Mouse (Mus musculus) CD4-positive naive resting alpha-beta T cell, adult 76 days (primary cell): ENCODE results near the gene Lct. TPM values are rescaled to one million over a fixed set of nuclear protein-coding genes. Genes with fewer than 3 reads are reported as not detected.

Experiments
- total RNA-seq: library from RNA; stranded (reverse); gene quantifications from one replicate; pipeline ENCODE4 v1.2.4, GENCODE M21; 2023

Lct gene
- total RNA-seq, result 0.26 TPM

DNA sequence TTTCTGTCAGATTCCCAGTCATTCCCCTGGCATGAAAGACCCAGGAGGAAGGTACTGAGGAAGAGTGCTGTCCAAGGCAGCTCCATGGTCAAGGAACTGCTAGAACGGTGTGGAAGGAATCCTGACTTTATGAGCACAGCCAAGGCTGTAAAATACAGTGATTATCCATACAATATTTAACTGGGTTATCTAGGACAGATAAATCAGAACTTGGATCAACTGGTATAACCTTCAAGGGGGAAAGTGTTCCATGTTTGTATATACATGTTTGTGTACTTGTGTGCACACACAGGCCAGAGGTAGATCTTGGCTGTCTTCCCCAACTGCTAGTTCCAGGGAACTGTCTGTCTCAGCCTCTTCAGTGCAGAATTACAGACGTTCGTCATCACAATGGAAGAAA lies at the start of gene Lct:
Lct (minus strand) TSS at position 101 of the 400 bp plus-strand sequence.

DNA sequence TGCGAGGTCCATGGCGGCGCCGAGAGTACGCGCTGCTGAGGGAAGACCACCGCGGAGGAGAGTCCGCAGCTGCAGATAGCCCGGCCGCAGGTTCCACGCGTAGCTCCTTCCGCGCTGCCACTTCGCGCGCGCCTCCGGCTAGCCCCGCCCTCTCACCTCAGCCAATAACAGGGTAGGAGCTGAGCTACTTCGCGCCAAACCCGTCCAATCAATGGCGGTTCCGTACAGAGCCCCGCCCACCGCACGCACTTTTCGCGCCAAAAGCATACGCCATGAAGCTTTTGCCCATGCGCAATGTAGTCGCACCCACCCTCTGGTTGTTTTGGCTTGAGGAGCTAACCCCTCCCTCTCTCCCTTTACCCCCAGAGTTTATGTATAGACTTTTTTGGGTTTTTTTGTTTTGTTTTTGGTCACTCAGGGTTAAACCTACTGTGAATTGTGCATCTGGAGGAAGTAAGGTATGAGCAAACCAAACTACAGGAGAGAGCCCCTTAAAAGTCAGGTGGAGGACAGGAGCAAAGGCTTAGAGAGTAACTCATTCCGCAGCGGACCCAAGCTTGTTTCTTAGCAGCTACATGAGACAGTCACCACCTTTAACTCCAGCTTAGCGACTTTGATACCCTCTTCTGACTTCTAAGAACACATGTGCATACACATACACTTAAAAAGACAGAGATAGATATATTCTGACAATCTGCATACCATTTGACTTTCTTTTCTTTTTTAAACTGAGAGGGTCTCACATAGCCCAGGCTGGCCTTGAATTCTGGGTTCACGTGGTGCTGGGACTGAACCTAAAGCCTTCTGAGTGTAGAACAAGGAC lies 31.6 kb upstream of the Lct start, which contains the start of gene Mcm6:
Mcm6 (minus strand) TSS at position 111 of the 823 bp plus-strand sequence.

DNA sequence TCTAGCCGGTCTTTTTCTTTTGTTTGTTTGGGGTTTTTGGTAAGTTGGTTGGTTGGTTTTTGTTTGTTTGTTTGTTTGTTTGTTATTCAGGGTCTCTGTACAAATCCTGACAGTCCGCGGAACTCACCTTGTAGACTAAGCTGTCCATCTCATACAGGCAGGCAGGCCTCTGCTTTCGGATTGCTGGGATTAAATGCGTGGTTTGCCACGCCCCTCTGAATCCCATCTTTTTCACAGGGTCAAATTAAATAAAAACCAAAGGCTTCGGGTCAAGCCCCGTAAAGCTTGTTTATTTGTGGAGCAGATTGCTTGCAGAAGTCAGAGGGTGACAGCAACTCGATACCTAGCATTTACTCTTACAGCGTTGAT lies 84.5 kb downstream of the Lct start, which contains the start of gene Ubxn4:
Ubxn4 (plus strand) TSS at position 338 of the 369 bp plus-strand sequence.

Other genes starting within 250 kb of the Lct start
- gene Zranb3, start 225.3 kb downstream of the Lct start, total RNA-seq, result 4.1 TPM
- 123 TPM for gene R3hdm1, start 225.0 kb downstream of the Lct start, total RNA-seq
- 97.8 TPM for gene Ubxn4, start 84.4 kb downstream of the Lct start, total RNA-seq
- gene Mcm6, start 31.3 kb upstream of the Lct start, total RNA-seq, result 41.2 TPM
- gene Dars, start 89.0 kb upstream of the Lct start, total RNA-seq, result 58.0 TPM